ENCODE assay signal across 9 mouse cellular contexts in genomic region chr2:166620529-166621466, GRCm38 (mm10).
DNase-seq lines count a peak whose midpoint lies in the region; ATAC-seq lines count a peak whose summit lies in the region.
"Had no signal": no experiment of that assay in that cellular context is flagged by ENCODE, and none has a peak within 500 bp of the region (broad histone marks: within the 10 kb centered on the region; RNA-seq: fewer than 3 reads in every experiment).

No protein-coding gene starts in this region.

- H3K27ac ChIP-seq in midbrain, embryonic 10.5 days (replicated peaks): 0 out of 2 replicates have a peak overlapping the region, but pooled peaks have one; percentile 7
- H3K27ac ChIP-seq in midbrain, embryonic 13.5 days: no peak overlapping the region
- peak overlapping the region; percentile 4; the same call in 1 of the 2 replicates for H3K27ac ChIP-seq in hindbrain, embryonic 16.5 days (ENCODE audit: low read depth, low read length)

- peaks cover 24% of the 10 kb centered on the region for H3K4me1 ChIP-seq in midbrain, embryonic 10.5 days
- peaks cover 26% of the 10 kb centered on the region for H3K4me1 ChIP-seq in midbrain, embryonic 13.5 days (replicated peaks)
- peaks cover 15% of the 10 kb centered on the region for H3K4me1 ChIP-seq in hindbrain, embryonic 16.5 days (ENCODE audit: control insufficient read depth, insufficient read depth, low read depth, low read length)

- H3K9ac ChIP-seq in midbrain, embryonic 13.5 days (replicated peaks): no peak overlapping the region
- H3K9ac ChIP-seq in hindbrain, embryonic 16.5 days (ENCODE audit: low read depth, low read length): no peak overlapping the region

- H3K9me3 ChIP-seq in midbrain, embryonic 10.5 days (replicated peaks): 0 out of 2 replicates have a peak, but pooled peaks cover 3% of the 10 kb centered on the region
- H3K9me3 ChIP-seq in midbrain, embryonic 13.5 days: no peaks in the 10 kb centered on the region
- no peaks in the 10 kb centered on the region for H3K9me3 ChIP-seq in hindbrain, embryonic 16.5 days (ENCODE audit: control insufficient read depth, low read length)

- no peaks in the 10 kb centered on the region for H3K27me3 ChIP-seq in midbrain, embryonic 10.5 days (ENCODE audit: low read depth, poor library complexity, severe bottlenecking)
- H3K27me3 ChIP-seq in midbrain, embryonic 13.5 days: no peaks in the 10 kb centered on the region
- H3K27me3 ChIP-seq in hindbrain, embryonic 16.5 days (replicated peaks; ENCODE audit: control insufficient read depth, insufficient read depth, low read length): no peaks in the 10 kb centered on the region
- H3K27me3 ChIP-seq: Patski had no signal

- no peak overlapping the region for H3K4me3 ChIP-seq in midbrain, embryonic 10.5 days
- no peak overlapping the region for H3K4me3 ChIP-seq in midbrain, embryonic 13.5 days (replicated peaks)
- no peak overlapping the region for H3K4me3 ChIP-seq in hindbrain, embryonic 16.5 days (ENCODE audit: low read length)

- 81% methylated on average over 20 of the region's 20 CpGs for WGBS in midbrain, embryonic 10.5 days
- WGBS in midbrain, embryonic 13.5 days: 79% methylated on average over 20 of the region's 20 CpGs
- WGBS in hindbrain, embryonic 16.5 days: 60% methylated on average over 20 of the region's 20 CpGs

- DNase-seq in midbrain, embryonic 10.5 days (ENCODE audit: low spot score): no peak
- no peak for DNase-seq in right cerebral cortex, postnatal 10 days (ENCODE audit: low spot score in 2 of 2)
- DNase-seq in adipocyte (ENCODE audit: low spot score): no peak
- no peak for DNase-seq in adrenal gland, postnatal 10 days
- DNase-seq in layer of hippocampus, postnatal 36 days: no peak

- peaks cover 57% of the 10 kb centered on the region for H3K36me3 ChIP-seq in midbrain, embryonic 10.5 days
- H3K36me3 ChIP-seq in midbrain, embryonic 13.5 days: peaks cover 9% of the 10 kb centered on the region
- H3K36me3 ChIP-seq in hindbrain, embryonic 16.5 days (ENCODE audit: control insufficient read depth, insufficient read depth, low read length): no peaks in the 10 kb centered on the region

- ATAC-seq in midbrain, embryonic 13.5 days: no peak
- ATAC-seq in hindbrain, embryonic 16.5 days: no peak
- ATAC-seq in megakaryocyte-erythroid progenitor cell, adult 5-6 weeks (replicated peaks; ENCODE audit: low FRiP score, low TSS enrichment, poor library complexity, severe bottlenecking): peak; percentile 69
- ATAC-seq: Patski had no signal

- no peak overlapping the region for H3K4me2 ChIP-seq in midbrain, embryonic 13.5 days (replicated peaks)
- no peak overlapping the region for H3K4me2 ChIP-seq in hindbrain, embryonic 16.5 days (ENCODE audit: low read length)
